Mouse (Mus musculus) bone marrow, adult 2 months (tissue): ENCODE results near the gene Mettl8.

Source experiments
- CTCF ChIP-seq: fragments of 200-500 bp; IDR thresholded peaks from 2 replicates; pipeline ENCODE4 v1.5.1; 2011; ENCODE audit warnings: low read length, control low read depth; ENCODE audit not compliant: control insufficient read depth, insufficient read depth
- POLR2A ChIP-seq: fragments of 200-500 bp; IDR thresholded peaks from 2 replicates; pipeline ENCODE4 v1.6.1; 2011; ENCODE audit warnings: low read depth, mild to moderate bottlenecking, control low read depth, low read length, borderline replicate concordance; ENCODE audit not compliant: control insufficient read depth

DNA sequence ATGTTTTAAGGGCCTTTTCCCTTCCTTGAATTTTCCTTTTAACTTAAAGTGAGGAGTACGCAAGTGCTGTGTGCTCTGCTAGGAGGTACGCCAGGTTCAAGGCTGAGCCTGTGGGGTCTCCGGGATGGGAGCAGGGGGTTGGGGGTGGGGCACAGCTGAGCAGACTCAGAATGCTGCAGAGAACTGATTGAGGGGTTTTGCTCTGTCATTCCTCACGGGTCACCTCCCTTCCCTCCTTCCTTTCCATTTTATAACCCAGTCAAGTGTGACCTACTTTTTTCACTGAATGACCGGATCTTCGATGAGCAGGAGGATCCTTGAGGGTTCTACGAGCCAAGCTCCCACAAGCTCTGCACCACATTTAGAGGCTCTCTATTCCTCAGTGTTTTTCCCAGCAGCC, 96.0 kb downstream of the Mettl8 start:
- no peak for TF ChIP-seq CTCF
- TF ChIP-seq POLR2A = no peak
